ENCODE assay signal across 11 mouse cellular contexts in genomic region chr2:150307183-150307773, GRCm38 (mm10). TPM values are rescaled to one million over a fixed set of nuclear protein-coding genes. Genes with fewer than 3 reads are reported as not detected.
DNase-seq lines count a peak whose midpoint lies in the region; ATAC-seq lines count a peak whose summit lies in the region.
"Had no signal": no experiment of that assay in that cellular context is flagged by ENCODE, and none has a peak within 500 bp of the region (broad histone marks: within the 10 kb centered on the region; RNA-seq: fewer than 3 reads in every experiment).

No protein-coding gene starts in this region.

- DNase-seq in spleen, adult 18-20 months, result peak; percentile 30 to 38
- no peak for DNase-seq in spleen, postnatal 4 days (ENCODE audit: low spot score in 2 of 2)
- peak; percentile 56 for DNase-seq in T-cell, adult 2 months (ENCODE audit: low spot score)
- DNase-seq in frontal cortex, postnatal 25 days (ENCODE audit: low spot score in 2 of 2), result no peak
- DNase-seq in cerebellum, postnatal 25 days, result no peak
- no peak for DNase-seq in cerebellum, postnatal 10 days
- DNase-seq: adrenal gland, postnatal 14 days; cerebellum, postnatal 36 days; heart, adult 11 months; kidney, adult 18-20 months had no signal

- ATAC-seq in neutrophil, adult 5-6 weeks (ENCODE audit: extremely low read depth, insufficient number of reproducible peaks, low FRiP score, poor library complexity, severe bottlenecking), result peak; percentile 62; the same call in 1 of the 2 replicates

RNA-seq across cellular contexts. Expression of gene Gm10130, which starts 16.2 kb away (rescaled TPM):
- total RNA-seq in neutrophil, adult 5-6 weeks (2017), result 17.0 and 23.9 TPM in 2 replicates

RNA-seq across cellular contexts. Expression of gene Gm14124, which starts 50.0 kb away (rescaled TPM):
- total RNA-seq in neutrophil, adult 5-6 weeks (2017), result not detected in 2 replicates

RNA-seq across cellular contexts. Expression of gene Gm21994, which starts 51.9 kb away (rescaled TPM):
- 7.9 and 15.8 TPM in 2 replicates for total RNA-seq in neutrophil, adult 5-6 weeks (2017)

RNA-seq across cellular contexts. Expression of gene 3300002I08Rik, which starts 55.3 kb away (rescaled TPM):
- 10.7 and 15.1 TPM in 2 replicates for total RNA-seq in neutrophil, adult 5-6 weeks (2017)

Comparison
In these comparisons a context has a peak if more than half of its experiments do, and no peak if none do; other contexts are left out.
1. DNase-seq: peak in spleen, adult 18-20 months (2 of 2) and T-cell, adult 2 months (single experiment); none in spleen, postnatal 4 days (0 of 2), frontal cortex, postnatal 25 days (0 of 2), cerebellum, postnatal 25 days (0 of 2) and cerebellum, postnatal 10 days (0 of 2).